Mouse (Mus musculus): ENCODE results near the gene Gatc. TPM values are rescaled to one million over a fixed set of nuclear protein-coding genes. Genes with fewer than 3 reads are reported as not detected.

Gene Gatc
- polyA plus RNA-seq, 1 experiment = 12.4 TPM

Other genes starting within 250 kb of the Gatc start
- 0.30 TPM in 1 of 2 replicates, not detected in the other for gene Gm10401, start 242.9 kb downstream of the Gatc start, polyA plus RNA-seq (2012; rRNA removed)
- gene Acads, start 221.8 kb downstream of the Gatc start, polyA plus RNA-seq (2012; rRNA removed) = 107 and 151 TPM in 2 replicates
- 78.3 and 91.3 TPM in 2 replicates for gene Unc119b, start 206.2 kb downstream of the Gatc start, polyA plus RNA-seq (2012; rRNA removed)
- 138 and 166 TPM in 2 replicates for gene Mlec, start 183.0 kb downstream of the Gatc start, polyA plus RNA-seq (2012; rRNA removed)
- gene Cabp1, start 146.8 kb downstream of the Gatc start, polyA plus RNA-seq (2012; rRNA removed) = 2.4 and 3.3 TPM in 2 replicates
- 108 and 125 TPM in 2 replicates for gene Pop5, start 105.3 kb downstream of the Gatc start, polyA plus RNA-seq (2012; rRNA removed)
- 162 and 183 TPM in 2 replicates for gene Rnf10, start 68.3 kb downstream of the Gatc start, polyA plus RNA-seq (2012; rRNA removed)
- 15.4 and 15.5 TPM in 2 replicates for gene Coq5, start 61.5 kb downstream of the Gatc start, polyA plus RNA-seq (2012; rRNA removed)
- gene Dynll1, start 40.2 kb downstream of the Gatc start, polyA plus RNA-seq (2012; rRNA removed) = 125 and 204 TPM in 2 replicates
- gene Srsf9, start 14.0 kb downstream of the Gatc start, polyA plus RNA-seq (2012; rRNA removed) = 40.3 and 55.6 TPM in 2 replicates
- 19.1 and 28.7 TPM in 2 replicates for gene Triap1, start within 50 bp of the Gatc start, polyA plus RNA-seq (2012; rRNA removed)
- gene Cox6a1, start 7.8 kb upstream of the Gatc start, polyA plus RNA-seq (2012; rRNA removed) = 1,933 and 1,974 TPM in 2 replicates
- gene Msi1, start 88.4 kb upstream of the Gatc start, polyA plus RNA-seq (2012; rRNA removed) = 1.5 and 2.2 TPM in 2 replicates
- gene Pla2g1b, start 125.1 kb upstream of the Gatc start, polyA plus RNA-seq (2012; rRNA removed) = 0.29 and 0.42 TPM in 2 replicates
- 44.3 and 51.1 TPM in 2 replicates for gene Sirt4, start 143.5 kb upstream of the Gatc start, polyA plus RNA-seq (2012; rRNA removed)
- gene Pxn, start 165.5 kb upstream of the Gatc start, polyA plus RNA-seq (2012; rRNA removed) = 97.9 and 102 TPM in 2 replicates
- gene Rplp0, start 218.3 kb upstream of the Gatc start, polyA plus RNA-seq (2012; rRNA removed) = 2,579 and 2,812 TPM in 2 replicates
- 51.4 and 51.7 TPM in 2 replicates for gene Gcn1l1, start 224.1 kb upstream of the Gatc start, polyA plus RNA-seq (2012; rRNA removed)